Mouse (Mus musculus): ENCODE results near the gene Slc7a8.

DNA sequence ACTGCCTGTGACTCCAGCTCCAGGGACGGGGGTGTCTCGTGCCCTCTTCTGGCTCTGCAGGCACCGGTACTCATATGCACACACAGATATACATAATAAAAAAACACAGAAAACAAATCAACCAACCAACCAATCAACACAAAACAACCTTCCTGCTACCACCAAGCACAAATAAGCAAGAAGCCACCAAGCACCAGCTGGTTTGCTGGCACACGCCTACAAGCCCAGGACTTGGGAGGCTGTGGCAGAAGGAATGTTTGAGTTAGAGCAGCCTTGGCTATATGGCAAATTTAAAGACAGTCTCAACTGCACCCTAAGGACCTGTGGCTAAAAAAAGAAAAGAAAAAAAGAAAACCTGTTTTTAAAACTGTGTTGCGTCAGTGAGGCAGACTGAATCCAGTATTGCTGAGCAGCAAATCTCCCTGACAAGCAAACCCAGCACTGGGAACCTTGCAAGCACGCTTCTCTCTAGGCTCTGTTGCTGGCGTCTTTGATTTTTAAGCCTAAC lies 6.2 kb downstream of the Slc7a8 start:
- TF ChIP-seq CTCF (conservative IDR thresholded peaks at IDR 0.05; ENCODE audit: low read length) (no peak), NANOG (IDR thresholded peaks at IDR 0.05; ENCODE audit: borderline replicate concordance, low read length) (no peak), POU5F1 (IDR thresholded peaks at IDR 0.05; ENCODE audit: borderline replicate concordance, low read length) (no peak)

Data from E14TG2a.4 (cell line).